Mouse (Mus musculus) cerebellum, adult 11 months (tissue): Measurements from ENCODE around the gene Socs7.

Experiments used
- DNase-seq: peaks from one replicate; pipeline ENCODE4 v3.0.0; 2022

The Socs7 gene

DNA sequence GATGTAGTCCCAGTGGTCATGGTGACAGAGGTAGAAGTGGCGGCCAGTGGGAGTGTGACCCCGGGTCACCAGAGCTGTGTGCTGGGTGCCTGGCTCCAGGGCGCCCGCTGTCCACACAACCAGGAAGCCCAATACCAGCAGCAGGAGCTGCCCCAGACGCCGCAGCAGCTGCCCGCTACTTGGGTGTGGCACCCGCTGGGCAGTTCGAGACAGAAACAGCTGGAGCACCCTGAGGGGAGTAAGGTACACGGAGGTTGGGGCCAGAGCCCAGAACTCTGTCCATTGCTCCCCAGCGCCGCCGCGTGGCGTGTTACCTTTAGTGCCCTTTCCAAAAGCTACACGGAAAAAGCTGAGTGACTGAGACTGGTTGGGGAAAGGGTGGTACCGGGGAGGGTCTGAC, 18.7 kb upstream of the Socs7 start:
- no peak for DNase-seq

DNA sequence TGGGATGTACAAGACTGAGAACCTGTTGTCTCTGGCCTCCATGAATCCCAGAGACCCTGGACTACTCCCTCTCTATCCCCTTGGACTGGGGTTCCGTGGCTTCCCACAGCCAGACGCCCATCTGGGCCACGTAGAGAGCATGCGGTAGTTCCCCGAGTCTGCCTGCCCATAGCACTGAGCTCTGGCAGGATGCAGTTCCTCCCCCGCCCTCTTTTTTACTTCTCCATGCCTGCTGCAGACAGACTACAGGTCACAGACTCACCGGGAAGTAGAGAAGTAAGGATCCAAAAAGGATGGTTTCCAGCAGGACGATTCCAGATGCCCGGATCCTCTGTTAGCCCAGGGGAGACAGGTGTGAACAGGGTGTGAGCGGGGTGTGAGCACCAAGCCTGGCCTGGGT, 16.9 kb upstream of the Socs7 start:
- DNase-seq, result no peak

DNA sequence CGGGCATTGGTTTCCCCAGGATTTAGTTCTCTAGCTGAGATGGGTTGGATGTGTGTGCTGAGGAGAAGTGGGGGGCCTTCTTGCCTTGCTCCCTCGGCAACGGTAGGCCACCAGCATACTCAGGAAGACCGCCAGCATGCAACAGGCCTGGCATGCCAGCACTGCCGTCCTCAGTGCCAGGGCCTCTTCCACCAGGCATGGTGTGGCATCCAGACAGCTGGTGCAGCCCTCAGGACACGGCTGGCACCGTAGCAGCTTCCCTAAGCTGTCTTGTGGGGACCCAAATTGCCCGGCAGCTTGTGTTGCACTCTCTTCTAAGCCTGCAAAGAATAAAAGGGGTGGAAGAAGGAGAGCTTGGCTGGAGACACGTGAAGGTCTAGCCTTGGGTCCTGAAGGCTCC, 16.0 kb upstream of the Socs7 start:
- peak; percentile 56 for DNase-seq

DNA sequence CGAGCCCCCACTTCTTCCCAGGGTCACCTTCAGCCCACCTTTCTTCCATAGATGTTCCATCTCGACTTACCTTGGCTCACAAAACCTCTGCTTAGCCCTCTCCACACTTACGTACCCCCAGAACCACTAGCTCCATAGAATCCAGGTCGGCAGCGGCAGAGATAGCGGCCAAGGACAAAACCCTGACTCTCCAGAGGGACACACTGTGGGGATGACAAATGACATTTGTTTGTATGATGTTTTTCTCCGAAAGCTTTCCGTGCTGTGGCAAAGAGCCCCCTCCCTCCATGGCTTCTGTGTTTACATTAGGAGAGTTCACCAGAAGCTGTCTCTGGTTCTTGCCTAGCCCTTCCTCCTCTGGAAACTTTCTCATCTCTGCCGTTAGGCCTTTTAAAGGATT, 15.1 kb upstream of the Socs7 start:
- no peak for DNase-seq

DNA sequence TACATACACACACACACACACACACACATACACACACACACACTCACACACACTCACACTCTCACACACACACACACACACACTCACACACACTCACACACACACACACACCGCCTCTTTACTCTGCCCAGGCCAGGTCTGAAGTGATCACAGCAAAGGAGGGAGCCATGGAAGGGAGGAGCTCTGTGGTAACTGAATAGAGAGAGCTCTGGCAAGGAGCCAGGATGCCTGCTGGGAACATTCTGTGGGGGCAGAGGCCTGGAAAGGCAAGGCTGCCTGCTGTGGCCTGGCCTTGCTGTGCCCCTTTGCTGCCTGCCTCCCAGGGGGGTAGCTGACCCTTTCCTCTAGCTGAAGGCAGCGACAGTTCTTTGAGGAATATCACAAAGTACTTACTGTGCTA, 12.3 kb upstream of the Socs7 start:
- DNase-seq, result peak; percentile 65

DNA sequence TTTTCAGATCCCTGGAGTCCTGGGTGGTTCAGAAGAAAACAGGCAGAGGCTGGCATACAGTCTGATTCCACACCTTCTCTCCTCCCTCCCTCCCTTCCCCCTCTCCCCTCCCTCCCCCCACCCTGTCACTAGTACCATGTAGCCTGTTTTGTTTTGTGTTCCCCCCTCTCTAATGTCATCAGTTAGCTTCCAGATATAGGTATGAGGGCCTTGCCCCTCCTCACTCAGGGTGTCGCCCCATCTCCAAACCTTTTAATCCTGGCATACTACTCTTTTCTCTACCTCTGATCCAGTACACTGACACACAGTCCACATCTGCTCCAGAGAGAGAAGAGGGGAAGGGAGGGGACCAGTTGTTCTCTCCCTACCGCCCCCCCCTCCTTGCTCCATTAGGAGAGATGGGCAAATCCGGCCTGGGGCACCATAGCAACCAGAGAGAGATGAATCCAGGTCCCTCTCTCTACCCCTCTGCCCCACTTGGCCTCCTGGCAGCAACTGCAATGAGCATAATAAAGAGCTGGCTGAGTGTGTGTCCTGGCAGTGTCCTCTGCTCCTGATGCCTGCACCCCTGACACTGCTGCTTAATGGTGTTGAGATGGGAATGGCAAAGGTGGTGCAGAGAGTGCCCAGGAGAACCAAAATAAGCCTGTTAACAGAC, 10.2 kb upstream of the Socs7 start, which contains the start of gene Gpr179:
Gene Gpr179 (minus strand): TSS at position 51 of the 658 bp plus-strand sequence.
- no peak for DNase-seq

DNA sequence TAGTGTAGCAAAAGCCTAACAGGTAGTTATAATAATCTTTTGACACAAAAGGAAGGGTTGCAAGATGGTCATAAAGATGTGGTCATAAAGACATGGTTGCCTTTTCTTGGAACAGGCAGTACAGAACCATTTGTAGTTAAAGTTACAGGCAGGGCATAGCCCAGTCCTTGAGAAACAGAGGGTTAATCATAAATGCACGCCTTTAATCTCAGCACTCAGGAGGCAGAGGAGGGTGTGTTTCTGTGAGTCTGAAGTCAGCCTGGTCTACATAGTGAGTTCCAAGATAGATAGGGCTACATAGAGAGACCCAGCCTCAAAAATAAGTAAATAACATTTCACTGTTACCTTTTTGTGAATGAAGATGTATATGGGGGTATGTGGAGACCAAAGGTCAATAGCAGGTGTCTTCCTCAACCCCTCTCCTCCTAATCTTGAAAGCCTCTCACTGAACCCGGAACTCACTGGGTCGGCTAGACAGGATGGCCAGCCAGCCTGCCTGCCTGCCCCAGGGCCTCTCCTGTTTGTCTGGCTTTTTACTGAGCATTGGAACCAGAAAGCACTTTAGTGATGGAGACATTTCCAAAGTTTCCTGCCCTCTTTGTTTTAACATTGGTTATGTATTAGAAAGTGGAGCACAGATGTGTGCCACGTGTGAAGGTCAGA, 9.3 kb upstream of the Socs7 start:
- no peak for DNase-seq

DNA sequence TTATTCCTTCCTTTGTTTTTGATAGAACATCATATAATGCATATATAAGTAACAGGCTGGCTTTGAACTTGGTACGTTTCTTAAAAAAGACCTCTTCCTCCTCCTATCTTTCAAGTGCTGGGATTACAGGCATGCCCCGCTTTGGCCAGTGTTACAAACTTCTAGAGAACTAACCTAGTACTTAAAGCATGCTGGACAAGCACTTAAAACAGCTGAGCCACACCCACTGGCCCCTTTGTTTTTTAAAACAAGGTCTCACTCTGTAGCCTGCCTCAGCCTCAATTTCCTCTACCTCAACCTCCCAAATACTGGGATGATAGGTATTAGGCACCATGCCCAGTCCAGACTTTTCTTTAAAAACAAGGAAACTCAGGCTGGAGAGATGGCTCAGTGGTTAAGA, 7.7 kb upstream of the Socs7 start:
- DNase-seq, result no peak

DNA sequence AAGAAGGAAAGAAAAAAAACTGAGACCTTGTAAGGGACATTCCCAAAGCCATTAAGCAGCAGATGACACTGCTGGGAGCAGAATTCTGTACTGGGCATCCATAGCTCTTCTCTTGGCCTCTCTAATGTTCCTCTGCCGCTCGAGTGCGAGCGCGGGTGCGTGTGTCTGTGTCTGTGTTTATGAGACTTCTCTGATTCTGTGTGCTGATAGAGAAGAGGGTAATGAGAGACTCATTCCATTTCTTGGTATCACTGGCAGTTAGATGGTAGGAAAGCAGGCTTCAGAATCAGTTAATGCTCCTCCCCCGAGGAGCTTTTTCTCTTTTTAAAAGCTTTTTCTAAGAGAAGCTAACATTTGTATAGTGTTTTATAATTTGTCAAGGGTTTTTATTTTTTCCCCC, 7.1 kb upstream of the Socs7 start:
- DNase-seq, result no peak

DNA sequence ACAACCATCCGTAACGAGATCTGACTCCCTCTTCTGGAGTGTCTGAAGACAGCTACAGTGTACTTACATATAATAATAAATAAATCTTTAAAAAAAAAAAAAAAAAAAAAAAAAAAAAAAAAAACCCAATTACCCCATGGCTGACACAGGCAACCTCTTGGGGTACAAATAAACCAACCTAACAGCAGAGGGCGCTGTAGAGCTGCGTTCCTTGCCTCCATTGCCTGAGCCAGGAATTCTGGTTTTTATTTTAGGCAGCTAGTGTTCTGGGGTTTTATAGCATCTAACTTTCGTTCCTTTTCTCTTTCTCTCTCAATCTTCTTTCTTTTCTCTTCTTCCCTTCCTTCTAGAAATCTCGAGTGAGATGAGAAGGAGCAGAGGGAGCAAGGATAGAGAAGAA, 4.7 kb upstream of the Socs7 start:
- peak; percentile 72 for DNase-seq

DNA sequence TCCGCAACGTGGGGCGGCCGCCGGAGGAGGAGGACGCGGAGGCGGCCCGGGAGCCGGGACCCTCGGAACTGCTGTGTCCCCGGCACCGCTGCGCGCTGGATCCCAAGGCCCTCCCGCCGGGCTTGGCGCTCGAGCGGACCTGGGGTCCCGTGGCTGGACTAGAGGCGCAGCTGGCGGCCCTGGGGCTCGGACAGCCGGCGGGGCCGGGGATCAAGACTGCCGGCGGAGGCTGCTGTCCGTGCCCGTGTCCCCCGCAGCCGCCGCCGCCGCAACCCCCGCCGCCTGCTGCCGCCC, 245 bp downstream of the Socs7 start:
- DNase-seq, result peak; percentile 57

DNA sequence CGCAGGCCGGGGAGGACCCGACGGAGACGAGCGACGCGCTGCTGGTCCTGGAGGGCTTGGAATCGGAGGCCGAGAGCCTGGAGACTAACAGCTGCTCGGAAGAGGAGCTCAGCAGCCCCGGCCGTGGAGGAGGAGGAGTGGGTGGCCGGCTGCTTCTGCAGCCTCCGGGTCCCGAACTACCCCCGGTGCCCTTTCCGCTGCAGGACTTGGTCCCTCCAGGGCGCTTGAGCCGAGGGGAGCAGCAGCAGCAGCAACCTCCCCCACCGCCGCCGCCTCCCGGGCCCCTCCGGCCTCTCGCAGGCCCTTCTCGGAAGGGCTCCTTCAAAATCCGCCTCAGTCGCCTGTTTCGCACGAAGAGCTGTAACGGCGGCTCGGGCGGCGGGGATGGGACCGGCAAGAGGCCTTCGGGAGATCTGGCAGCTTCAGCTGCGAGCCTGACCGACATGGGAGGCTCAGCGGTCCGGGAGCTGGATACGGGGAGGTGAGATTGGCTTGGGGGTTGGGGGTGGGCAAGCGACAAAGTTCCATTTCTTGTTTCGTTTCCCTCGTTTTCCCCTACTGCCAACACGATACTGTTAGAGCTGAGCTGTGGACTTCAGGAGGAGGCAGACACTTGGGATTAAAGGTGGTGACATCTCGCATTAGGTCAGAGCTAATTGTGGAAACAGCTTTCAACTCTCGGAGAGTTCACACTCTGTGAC, 742 bp downstream of the Socs7 start:
- no peak for DNase-seq

DNA sequence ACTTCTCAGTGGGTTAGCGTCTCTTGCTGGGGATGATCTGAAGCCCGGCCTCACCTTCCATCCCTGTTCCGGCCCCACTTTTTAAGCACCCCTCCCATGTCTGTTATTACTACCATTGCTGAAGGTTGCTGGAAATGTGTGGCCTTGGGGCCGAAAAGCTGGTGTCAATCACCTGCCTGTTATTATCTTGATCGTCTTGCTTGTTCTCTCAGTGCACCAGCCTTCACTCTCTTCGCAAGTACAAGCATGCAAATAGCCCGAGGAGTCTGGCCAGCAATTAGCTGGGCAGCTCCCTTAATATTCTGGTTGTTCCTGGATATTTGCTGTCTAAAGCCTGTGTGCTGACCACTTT, 1.3 kb downstream of the Socs7 start:
- no peak for DNase-seq

DNA sequence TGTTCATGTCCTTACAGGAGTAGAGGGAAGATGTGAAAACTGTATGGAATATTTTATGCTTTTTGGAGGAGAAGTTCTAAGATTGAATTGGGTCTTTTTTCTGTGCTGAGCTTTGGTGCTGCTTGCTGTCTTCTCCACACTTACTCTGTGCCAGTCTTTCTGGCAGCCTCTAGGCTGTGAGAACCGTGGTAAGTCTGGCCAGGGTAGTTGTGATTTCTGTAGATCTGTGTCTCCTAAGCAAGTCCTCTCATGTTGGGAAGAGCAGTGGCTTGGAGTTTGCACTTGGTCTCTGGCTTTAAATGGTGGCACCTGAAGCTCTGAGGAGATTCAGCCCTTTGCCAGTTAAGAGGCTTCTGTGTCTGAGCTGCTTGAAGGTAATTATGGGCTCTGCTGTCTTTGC, 3.2 kb downstream of the Socs7 start:
- no peak for DNase-seq

DNA sequence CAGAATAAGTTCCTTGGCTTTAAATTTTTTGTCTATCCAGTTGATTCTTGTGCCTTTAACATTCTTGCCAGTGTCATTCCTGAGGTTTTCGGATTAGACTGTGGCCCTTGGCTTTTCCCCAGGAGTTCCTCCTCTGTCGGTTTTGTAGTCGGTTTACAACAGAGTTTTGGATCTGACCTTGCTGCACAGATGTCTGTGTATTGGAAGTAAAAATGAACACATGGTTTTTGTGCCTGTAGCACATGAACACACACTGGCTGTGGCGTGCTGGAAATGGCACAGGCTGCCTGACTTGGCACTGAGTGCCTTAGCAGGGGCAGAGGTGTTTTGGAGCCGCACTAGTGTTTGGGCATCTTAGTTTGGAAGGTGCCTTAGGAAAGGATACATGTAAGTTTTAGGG, 6.2 kb downstream of the Socs7 start:
- DNase-seq, result peak; percentile 33

DNA sequence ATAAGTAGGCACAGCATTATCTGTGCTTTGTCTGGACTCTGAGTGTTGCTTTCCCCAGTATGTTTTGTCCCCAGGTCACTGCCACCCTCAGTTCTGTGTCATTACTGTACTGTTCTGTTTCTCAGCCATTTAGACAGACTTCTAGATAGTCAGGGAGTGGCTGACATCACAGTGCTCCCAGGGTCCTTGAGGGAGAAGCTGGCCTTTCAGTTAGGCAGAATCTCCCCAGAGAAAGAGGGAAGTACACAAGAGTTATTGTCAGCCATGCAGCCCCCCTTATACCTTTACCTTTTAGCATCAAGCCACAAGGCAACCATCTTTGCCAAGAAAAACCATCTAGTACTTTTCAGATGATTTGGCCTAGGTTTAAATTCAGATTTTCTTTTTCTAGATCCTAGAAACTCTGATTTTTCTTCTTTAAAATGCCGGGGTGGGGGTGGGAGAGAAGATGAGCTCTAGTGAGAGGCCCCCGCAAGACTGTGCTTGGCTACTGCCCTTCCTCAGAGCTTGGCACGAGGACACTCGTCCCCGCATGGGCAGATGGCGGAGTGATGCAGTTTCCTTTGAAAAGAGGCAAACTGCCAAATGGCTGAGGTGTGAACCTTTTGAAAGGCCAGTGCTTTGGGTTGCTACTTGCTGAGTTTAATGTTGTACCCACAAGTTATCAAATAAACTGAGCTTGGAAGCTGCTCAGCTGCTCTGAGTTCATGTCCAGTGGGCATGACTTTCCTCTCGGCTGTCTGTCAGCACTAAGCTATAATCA, 8.2 kb downstream of the Socs7 start:
- DNase-seq, result peak; percentile 89

DNA sequence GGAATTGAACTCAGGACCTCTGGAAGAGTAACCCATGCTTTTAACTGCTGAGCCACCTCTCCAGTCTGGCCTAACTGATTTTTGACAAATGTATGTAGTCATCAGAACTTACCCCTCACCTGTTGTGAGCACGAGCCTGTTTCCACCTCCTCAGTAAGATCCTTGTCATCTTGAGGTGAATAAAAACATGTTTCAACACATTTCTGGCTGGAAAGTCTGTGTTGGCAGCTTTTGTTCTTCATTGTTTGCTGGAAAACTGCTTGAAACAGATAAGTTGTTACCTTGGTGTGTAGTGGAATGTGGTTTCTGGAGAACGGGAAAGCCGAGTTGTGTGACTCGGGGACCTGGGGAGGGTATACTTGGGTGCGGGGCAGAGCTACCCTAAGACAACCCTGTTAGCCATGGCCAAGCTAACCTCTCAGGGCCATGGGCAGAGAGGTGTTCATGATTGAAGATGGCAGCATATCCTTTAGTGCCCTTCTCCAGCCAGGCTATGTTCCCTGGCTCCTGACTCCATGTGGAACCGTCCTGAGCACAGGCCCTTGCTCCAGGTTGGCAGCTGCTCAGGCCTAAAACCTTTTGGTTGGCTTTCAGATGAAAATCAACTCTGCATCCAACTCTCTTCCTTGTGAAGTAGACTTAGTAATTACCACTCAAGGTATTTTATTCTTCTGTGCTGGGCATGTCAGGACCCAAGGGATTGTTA, 10.0 kb downstream of the Socs7 start:
- peak; percentile 53 for DNase-seq

DNA sequence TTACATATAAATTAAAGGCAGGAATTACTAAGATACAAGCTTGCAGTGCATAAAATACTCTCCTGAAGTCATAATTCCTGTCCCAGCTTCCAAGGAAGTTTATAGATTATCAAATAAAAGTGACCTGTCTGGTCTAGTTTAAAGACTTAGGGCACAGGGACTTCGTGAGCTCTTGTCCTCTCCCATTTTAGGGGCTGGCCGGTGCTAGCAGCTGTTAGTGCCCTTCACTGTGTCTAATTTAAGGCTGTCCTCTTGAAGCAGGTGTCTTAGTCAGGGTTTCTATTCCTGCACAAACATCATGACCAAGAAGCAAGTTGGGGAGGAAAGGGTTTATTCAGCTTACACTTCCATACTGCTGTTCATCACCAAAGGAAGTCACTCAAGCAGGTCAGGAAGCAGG, 11.1 kb downstream of the Socs7 start:
- no peak for DNase-seq

DNA sequence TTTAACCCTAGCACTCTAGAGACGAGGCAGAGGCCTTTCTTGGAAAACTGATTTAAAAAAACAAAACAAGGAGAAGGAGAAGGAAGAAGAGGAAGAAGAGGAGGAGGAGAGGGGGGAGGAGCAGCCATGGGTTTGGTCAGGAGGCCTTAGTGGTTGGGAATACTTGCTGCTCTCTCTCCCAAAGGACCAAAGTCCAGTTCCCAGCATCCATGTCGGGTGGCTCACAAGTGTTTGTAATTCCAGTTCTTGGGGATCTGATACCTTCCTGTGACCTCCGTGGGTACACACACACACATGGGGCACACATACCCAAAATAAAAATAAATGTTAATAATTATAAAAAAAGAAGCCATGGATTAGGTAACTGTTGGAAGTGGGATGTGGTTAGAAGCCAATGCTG, 17.7 kb downstream of the Socs7 start:
- no peak for DNase-seq

DNA sequence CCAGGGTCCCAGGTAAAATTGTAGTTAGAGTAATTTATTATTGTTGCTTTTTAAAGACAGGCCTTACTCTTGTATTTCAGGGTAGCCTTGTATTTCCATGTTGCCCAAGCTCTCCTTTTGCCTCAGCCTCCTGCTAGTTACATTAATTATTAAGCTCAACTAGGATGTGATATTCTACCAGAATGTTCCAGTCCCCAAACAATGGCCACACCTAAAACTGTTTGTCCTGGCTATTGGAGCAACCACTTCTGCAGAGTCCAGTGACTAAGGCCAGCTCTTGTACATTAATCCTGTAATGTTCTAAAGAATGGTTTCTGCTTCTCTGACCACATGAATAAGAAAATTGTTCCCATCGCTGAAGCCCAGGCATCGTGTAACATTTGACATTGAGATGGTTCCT, 20.7 kb downstream of the Socs7 start:
- DNase-seq, result no peak

DNA sequence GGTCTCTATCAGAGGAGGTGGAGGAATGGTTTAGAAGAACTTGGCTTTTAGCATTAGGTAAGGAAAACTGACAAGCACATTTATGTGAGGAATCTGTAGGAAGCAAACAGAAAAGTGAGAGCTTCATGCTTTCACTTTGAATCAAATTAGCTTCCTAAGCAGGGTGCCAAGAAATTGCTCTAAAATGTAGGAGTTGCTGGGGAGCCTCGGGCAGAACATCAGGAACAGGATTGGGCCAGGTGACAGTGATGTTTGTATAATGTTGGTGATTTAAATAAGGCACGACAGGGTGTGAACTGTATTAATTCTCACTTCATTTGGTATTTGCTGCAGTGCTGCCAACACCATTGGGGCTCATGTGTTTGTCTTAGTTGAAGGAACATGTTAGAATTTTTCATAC, 21.4 kb downstream of the Socs7 start:
- DNase-seq, result no peak

DNA sequence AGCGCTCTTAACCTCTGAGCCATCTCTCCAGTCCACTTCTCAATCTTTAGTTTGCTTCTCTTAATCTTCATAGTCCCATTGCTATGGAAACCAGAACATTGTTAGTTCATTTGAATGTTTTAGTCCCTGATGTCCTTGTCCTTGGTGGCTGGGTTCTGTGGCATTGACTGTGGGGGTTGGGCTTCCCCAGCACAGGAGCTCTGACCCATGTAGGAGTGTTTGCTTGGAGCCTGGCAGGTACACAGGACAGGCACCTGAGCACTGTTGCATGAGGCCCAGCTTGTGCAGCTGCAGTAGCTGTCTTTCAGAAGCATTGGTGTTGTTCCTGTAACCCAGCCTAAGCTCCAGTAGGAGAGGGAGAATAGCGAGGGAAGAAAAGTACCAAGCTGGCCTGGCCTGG, 25.5 kb downstream of the Socs7 start:
- DNase-seq, result no peak

DNA sequence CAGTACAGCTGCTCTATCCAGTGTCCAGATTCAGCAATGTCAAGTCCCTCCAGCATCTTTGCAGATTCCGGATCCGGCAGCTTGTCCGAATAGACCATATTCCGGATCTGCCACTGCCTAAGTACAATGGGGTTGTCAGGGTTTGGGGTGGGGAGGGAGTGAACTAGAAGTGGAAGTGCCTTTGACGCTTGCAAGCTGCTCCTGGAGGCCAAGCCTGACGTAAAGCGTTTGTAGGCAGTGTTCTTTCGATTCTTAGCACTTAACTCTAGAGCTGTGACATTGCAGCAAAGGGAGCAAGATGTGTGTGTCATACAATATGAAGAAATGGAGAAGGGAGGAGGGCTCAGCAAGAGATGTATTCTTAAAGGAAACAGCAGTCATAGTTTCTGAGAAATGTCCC, 26.8 kb downstream of the Socs7 start:
- no peak for DNase-seq
